Mouse (Mus musculus) stomach, postnatal 0 days (tissue): Measurements from ENCODE around the gene Cacna2d3.

Experiments
- CTCF ChIP-seq: IDR thresholded peaks from 2 replicates; pipeline ENCODE4 v1.5.1; 2016; ENCODE audit warnings: antibody characterized with exemption, low read depth, mild to moderate bottlenecking, moderate library complexity
- EP300 ChIP-seq: optimal IDR thresholded peaks from 2 replicates; pipeline ENCODE3; 2016; ENCODE audit warnings: antibody characterized with exemption

- TF ChIP-seq EP300 (no peak), CTCF (no peak)
Measured at GRCm38 (mm10) chr14:29159803-29160202, 561.9 kb downstream of the Cacna2d3 start.
